Mouse (Mus musculus) lung, postnatal 25 days (tissue): Measurements from ENCODE around the gene Baiap2l1.
A peak's percentile ranks its signal among the peaks of the same experiment; 100 is the strongest.

Source experiments
- DNase-seq: peaks from one replicate; pipeline ENCODE4 v3.0.0; 2022; ENCODE audit warnings: low spot score

The Baiap2l1 gene

GRCm38 (mm10) chr5:144226220-144226619 is 131.7 kb downstream of the Baiap2l1 start:
- DNase-seq: no peak

GRCm38 (mm10) chr5:144223899-144224816 is 133.8 kb downstream of the Baiap2l1 start:
- DNase-seq: no peak

GRCm38 (mm10) chr5:144223503-144223862 is 134.4 kb downstream of the Baiap2l1 start, which contains the start of gene Tecpr1:
Gene Tecpr1, minus strand, starts transcription at chr5:144223615.
- peak; percentile 97 for DNase-seq

GRCm38 (mm10) chr5:144222811-144223502 is 135.0 kb downstream of the Baiap2l1 start:
- peak; percentile 69 for DNase-seq

GRCm38 (mm10) chr5:144221305-144221704 is 136.6 kb downstream of the Baiap2l1 start:
- DNase-seq: peak; percentile 78

GRCm38 (mm10) chr5:144219936-144220335 is 138.0 kb downstream of the Baiap2l1 start:
- DNase-seq: no peak

GRCm38 (mm10) chr5:144219306-144219705 is 138.6 kb downstream of the Baiap2l1 start:
- DNase-seq: peak; percentile 28

GRCm38 (mm10) chr5:144218061-144218460 is 139.9 kb downstream of the Baiap2l1 start:
- no peak for DNase-seq

GRCm38 (mm10) chr5:144215992-144216391 is 141.9 kb downstream of the Baiap2l1 start:
- no peak for DNase-seq
